Mouse (Mus musculus): ENCODE measurements around the gene Jph2. TPM values are rescaled to one million over a fixed set of nuclear protein-coding genes. Genes with fewer than 3 reads are reported as not detected.

The Jph2 gene
- polyA plus RNA-seq, 1 experiment: 14.7 TPM

DNA sequence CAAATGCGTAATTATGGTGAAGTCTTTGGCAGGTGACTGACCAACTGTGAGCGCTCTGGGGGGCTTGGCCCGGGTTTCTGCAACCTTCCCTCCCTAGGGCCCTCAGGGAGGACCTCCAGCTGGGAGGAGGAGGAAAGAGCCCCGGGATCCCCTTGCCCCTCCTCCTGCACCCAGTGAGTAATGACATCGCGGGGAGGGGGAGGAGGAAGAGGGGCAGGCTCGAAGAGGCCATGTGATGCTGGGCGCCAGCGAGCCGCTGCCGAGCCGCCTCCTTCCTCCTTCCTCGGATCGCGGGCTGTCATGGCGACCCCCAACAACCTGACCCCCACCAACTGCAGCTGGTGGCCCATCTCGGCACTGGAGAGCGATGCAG lies 40.4 kb upstream of the Jph2 start, which contains the start of gene Gdap1l1:
Gene Gdap1l1, plus strand, starts transcription at position 231 of the 373 bp plus-strand sequence.
- Histone ChIP-seq H3K4me3 (ENCODE audit: control insufficient read depth, insufficient read depth, low read length) (no peak within 1 kb of the TSS), H3K36me3 (ENCODE audit: control insufficient read depth, insufficient read depth, low read length) (no peaks in the 10 kb centered on the region), H3K4me1 (replicated peaks; ENCODE audit: control insufficient read depth, insufficient read depth, low read length) (0 out of 2 replicates have a peak, but pooled peaks cover 6% of the 10 kb centered on the region), H3K27ac (ENCODE audit: control insufficient read depth, insufficient read depth, low read length) (no peak within 1 kb of the TSS), H3K27me3 (ENCODE audit: control insufficient read depth, insufficient read depth, low read length) (peaks cover 10% of the 10 kb centered on the region; the same call in 1 of the 2 replicates)
- WGBS: 9% methylated on average over 18 of the region's 18 CpGs
- no peak for TF ChIP-seq CTCF (IDR thresholded peaks at IDR 0.05; ENCODE audit: borderline replicate concordance, control insufficient read depth, extremely low read depth, insufficient read depth, low read length, poor library complexity)
- DNase-seq: no peak

DNA sequence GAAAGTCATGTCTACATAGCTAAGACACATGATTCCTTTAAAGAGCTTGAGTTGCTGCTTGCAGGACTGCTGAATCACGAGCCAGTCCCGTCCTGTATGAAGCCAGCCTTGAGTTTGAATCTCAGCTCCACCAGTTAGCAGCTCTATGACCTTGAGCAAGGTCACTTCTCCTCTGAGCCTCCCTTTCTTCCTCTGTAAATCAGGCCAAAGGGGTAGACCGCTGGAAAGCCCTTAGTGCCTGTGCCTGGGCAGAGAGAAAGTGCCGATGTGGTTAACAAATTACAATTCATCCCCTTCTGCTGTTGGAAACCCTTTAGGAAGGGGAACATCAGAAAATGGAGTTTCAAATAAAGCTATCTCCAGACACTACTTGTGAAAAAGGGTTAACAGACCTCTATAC lies 40.0 kb upstream of the Jph2 start:
- WGBS: 53% methylated on average over 4 of the region's 4 CpGs
- DNase-seq: no peak

DNA sequence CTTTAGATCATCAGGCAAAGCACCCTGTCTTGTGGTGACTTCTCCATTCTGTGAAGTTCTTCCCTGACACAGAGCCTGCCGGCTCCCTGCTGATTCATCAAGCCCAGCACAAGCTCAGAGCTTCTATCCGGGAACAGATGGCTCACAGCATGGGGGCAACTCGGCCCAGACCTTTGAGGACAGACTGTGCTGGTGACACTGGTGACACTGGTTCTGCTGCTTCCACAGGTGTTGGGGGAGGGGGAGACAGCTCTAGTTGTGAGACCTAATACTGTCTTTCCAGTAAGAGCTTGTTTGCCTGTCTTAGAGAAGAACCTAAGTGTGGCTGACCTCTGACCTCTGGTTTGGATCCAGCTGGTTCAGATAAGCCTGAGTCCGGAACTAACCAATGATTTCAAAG lies 36.2 kb upstream of the Jph2 start:
- no peak overlapping the region for H3K4me3 ChIP-seq (ENCODE audit: control insufficient read depth, insufficient read depth, low read length)
- H3K27ac ChIP-seq (ENCODE audit: control insufficient read depth, insufficient read depth, low read length): no peak overlapping the region
- TF ChIP-seq POLR2A (IDR thresholded peaks at IDR 0.05; ENCODE audit: control insufficient read depth, extremely low read depth, insufficient read depth, low read length, poor library complexity) (no peak), CTCF (IDR thresholded peaks at IDR 0.05; ENCODE audit: borderline replicate concordance, control insufficient read depth, extremely low read depth, insufficient read depth, low read length, poor library complexity) (no peak)
- no peaks in the 10 kb centered on the region for H3K36me3 ChIP-seq (ENCODE audit: control insufficient read depth, insufficient read depth, low read length)
- H3K4me1 ChIP-seq (replicated peaks; ENCODE audit: control insufficient read depth, insufficient read depth, low read length): 0 out of 2 replicates have a peak, but pooled peaks cover 6% of the 10 kb centered on the region
- no peak for DNase-seq
- WGBS: 22% methylated on average over 4 of the region's 4 CpGs
- peaks cover 10% of the 10 kb centered on the region; the same call in 1 of the 2 replicates for H3K27me3 ChIP-seq (ENCODE audit: control insufficient read depth, insufficient read depth, low read length)

More for the DNA sequence above, 40.0 kb upstream of the Jph2 start:
- Histone ChIP-seq H3K36me3 (ENCODE audit: control insufficient read depth, insufficient read depth, low read length) (no peaks in the 10 kb centered on the region), H3K27ac (ENCODE audit: control insufficient read depth, insufficient read depth, low read length) (no peak overlapping the region), H3K4me1 (replicated peaks; ENCODE audit: control insufficient read depth, insufficient read depth, low read length) (0 out of 2 replicates have a peak, but pooled peaks cover 6% of the 10 kb centered on the region), H3K27me3 (ENCODE audit: control insufficient read depth, insufficient read depth, low read length) (peaks cover 10% of the 10 kb centered on the region; the same call in 1 of the 2 replicates), H3K4me3 (ENCODE audit: control insufficient read depth, insufficient read depth, low read length) (no peak overlapping the region)
- no peak for TF ChIP-seq POLR2A (IDR thresholded peaks at IDR 0.05; ENCODE audit: control insufficient read depth, extremely low read depth, insufficient read depth, low read length, poor library complexity)
- no peak for TF ChIP-seq CTCF (IDR thresholded peaks at IDR 0.05; ENCODE audit: borderline replicate concordance, control insufficient read depth, extremely low read depth, insufficient read depth, low read length, poor library complexity)

DNA sequence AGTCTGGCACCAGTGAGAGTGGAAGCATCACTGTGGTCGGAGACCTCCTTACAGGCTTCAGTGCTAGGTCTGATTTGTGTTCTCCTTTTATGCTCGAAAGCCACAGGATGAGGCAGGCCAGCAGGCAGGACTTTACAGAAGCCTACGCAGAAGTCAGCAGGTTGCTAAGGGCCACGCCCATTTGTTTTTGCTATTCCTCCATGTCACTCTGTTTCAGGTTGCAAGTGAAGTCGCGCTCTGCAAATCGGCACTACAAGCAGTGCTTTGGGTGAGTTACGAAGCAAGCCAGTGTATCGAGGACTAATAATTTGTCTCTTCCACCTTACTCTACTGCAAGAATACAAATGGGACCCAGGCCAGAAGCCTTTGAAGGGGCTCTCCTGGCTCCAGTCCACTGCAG lies 33.5 kb upstream of the Jph2 start:
- no peak for DNase-seq
- WGBS: 90% methylated on average over 9 of the region's 9 CpGs
- Histone ChIP-seq H3K4me1 (replicated peaks; ENCODE audit: control insufficient read depth, insufficient read depth, low read length) (0 out of 2 replicates have a peak, but pooled peaks cover 4% of the 10 kb centered on the region), H3K27me3 (ENCODE audit: control insufficient read depth, insufficient read depth, low read length) (no peaks in the 10 kb centered on the region), H3K27ac (ENCODE audit: control insufficient read depth, insufficient read depth, low read length) (no peak overlapping the region), H3K36me3 (ENCODE audit: control insufficient read depth, insufficient read depth, low read length) (no peaks in the 10 kb centered on the region), H3K4me3 (ENCODE audit: control insufficient read depth, insufficient read depth, low read length) (no peak overlapping the region)
- TF ChIP-seq CTCF (IDR thresholded peaks at IDR 0.05; ENCODE audit: borderline replicate concordance, control insufficient read depth, extremely low read depth, insufficient read depth, low read length, poor library complexity) (no peak), POLR2A (IDR thresholded peaks at IDR 0.05; ENCODE audit: control insufficient read depth, extremely low read depth, insufficient read depth, low read length, poor library complexity) (no peak)

DNA sequence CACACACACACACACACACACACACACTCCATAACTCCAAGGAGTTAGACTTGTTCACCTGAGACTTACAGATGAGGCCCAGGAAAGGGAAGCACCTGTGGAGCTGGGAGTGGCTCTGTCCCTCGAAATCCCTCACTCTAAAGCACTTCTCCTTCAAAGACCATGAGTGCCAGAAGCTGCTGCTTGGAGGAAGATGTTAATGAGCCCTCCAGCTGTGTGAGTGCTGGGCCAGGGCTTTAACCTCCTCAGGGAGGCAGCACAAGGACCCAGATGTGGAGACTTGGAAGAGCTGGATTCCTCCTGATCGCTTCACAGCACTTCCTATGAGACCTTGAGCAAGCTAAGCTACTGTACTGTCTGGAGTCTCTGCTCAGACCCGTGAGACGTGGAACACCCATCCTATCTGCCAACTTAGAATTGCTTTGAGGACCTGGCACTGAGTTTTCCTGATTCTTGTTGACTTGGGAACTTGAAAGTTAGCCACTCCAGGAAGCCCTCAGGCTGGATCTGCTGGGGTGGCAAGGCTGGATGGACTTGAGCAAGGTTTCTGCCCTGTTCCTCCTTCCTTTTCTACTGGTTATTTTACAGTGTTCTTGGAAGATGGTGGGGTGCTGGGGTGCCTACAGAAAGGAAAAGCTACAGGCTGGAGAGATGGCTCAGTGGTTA lies 30.7 kb upstream of the Jph2 start:
- H3K27ac ChIP-seq (ENCODE audit: control insufficient read depth, insufficient read depth, low read length): no peak overlapping the region
- H3K36me3 ChIP-seq (ENCODE audit: control insufficient read depth, insufficient read depth, low read length): no peaks in the 10 kb centered on the region
- H3K4me3 ChIP-seq (ENCODE audit: control insufficient read depth, insufficient read depth, low read length): no peak overlapping the region
- WGBS: 72% methylated on average over 4 of the region's 4 CpGs
- TF ChIP-seq CTCF (IDR thresholded peaks at IDR 0.05; ENCODE audit: borderline replicate concordance, control insufficient read depth, extremely low read depth, insufficient read depth, low read length, poor library complexity): no peak
- no peak for TF ChIP-seq POLR2A (IDR thresholded peaks at IDR 0.05; ENCODE audit: control insufficient read depth, extremely low read depth, insufficient read depth, low read length, poor library complexity)
- no peaks in the 10 kb centered on the region for H3K27me3 ChIP-seq (ENCODE audit: control insufficient read depth, insufficient read depth, low read length)
- H3K4me1 ChIP-seq (replicated peaks; ENCODE audit: control insufficient read depth, insufficient read depth, low read length): 0 out of 2 replicates have a peak, but pooled peaks cover 2% of the 10 kb centered on the region
- no peak for DNase-seq

DNA sequence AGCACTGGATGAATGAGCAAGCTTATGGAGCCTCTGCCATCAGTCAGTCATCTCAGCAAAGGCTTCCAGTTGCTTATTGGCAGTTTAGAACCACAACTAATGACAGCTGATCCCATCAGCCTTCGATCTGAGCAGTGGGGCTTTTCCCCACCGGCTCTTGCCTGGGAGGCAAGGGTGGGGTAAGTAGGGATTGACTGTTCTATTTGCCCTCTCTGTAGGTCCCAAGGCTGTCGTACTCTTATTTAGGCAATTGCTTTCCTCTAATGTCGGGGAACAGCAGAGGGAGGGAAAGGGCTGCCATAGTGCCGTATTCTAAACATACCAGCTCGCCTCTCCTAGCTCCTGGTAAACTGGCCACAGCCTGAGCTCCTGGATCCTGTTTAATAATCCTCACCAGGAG lies 26.8 kb upstream of the Jph2 start, which contains the start of gene Oser1:
Gene Oser1, minus strand, starts transcription at position 101 of the 400 bp plus-strand sequence.
- Histone ChIP-seq H3K27me3 (ENCODE audit: control insufficient read depth, insufficient read depth, low read length) (no peaks in the 10 kb centered on the region), H3K4me1 (replicated peaks; ENCODE audit: control insufficient read depth, insufficient read depth, low read length) (peaks cover 6% of the 10 kb centered on the region), H3K36me3 (ENCODE audit: control insufficient read depth, insufficient read depth, low read length) (no peaks in the 10 kb centered on the region), H3K4me3 (ENCODE audit: control insufficient read depth, insufficient read depth, low read length) (no peak within 1 kb of the TSS), H3K27ac (ENCODE audit: control insufficient read depth, insufficient read depth, low read length) (no peak within 1 kb of the TSS)
- TF ChIP-seq POLR2A (IDR thresholded peaks at IDR 0.05; ENCODE audit: control insufficient read depth, extremely low read depth, insufficient read depth, low read length, poor library complexity): no peak
- no peak for TF ChIP-seq CTCF (IDR thresholded peaks at IDR 0.05; ENCODE audit: borderline replicate concordance, control insufficient read depth, extremely low read depth, insufficient read depth, low read length, poor library complexity)
- no peak for DNase-seq
- 98% methylated on average over 6 of the region's 6 CpGs for WGBS
